Mouse (Mus musculus) adrenal gland, adult (tissue): ENCODE data around the gene Sh3d19.
"Not testable (repeated sequence)": the region's sequence is repeated elsewhere in the genome, so short reads cannot be mapped to it uniquely, and the experiment has no call there.

Source experiments
- DNase-seq, 2 experiments: peaks; one replicate each; pipeline ENCODE4 v3.0.0; 2022 to 2023; ENCODE audit warnings: low spot score in 1 of 2; ENCODE audit not compliant: inconsistent age in 2 of 2

Gene Sh3d19

DNA sequence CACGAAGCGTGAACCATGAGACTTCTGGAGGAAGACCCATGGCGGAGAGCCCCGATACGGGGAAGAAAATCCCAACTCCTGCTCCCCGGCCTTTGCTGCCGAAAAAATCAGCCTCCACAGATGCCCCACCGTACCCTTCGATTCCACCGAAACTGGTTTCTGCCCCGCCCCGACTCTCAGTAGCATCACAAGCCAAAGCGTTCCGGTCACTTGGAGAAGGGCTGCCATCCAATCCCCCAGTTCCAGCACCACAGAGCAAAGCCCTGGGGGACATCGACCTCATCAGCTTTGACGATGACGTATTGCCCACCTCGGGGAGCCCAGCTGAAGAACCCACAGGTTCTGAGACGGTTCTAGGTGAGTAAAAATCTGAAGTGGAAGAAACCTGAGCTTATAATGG, 114.1 kb downstream of the Sh3d19 start:
- no peak for DNase-seq

DNA sequence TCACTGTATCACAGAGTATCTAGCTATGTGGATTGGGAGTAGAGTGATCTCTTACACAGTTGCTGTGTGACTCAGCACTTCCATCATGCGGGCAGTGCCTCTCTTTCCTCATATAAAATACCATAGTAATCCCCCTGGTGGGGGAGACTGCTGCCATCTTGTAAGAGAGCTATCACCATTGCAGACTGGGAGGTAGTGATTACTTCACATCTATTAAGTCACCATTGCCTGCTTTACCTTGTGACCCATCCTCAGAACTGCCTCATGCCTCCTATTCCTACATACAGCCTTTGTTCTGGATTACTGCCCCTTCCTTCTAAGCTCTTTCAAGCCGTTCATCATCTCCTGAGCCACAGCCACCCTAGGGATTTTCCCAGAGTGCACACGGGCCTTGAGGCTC, 117.0 kb downstream of the Sh3d19 start:
- DNase-seq, result no peak

GRCm38 (mm10) chr3:86093213-86093845, 122.4 kb downstream of the Sh3d19 start:
- DNase-seq, result no peak

GRCm38 (mm10) chr3:86093907-86094306, 123.0 kb downstream of the Sh3d19 start:
- no peak for DNase-seq

DNA sequence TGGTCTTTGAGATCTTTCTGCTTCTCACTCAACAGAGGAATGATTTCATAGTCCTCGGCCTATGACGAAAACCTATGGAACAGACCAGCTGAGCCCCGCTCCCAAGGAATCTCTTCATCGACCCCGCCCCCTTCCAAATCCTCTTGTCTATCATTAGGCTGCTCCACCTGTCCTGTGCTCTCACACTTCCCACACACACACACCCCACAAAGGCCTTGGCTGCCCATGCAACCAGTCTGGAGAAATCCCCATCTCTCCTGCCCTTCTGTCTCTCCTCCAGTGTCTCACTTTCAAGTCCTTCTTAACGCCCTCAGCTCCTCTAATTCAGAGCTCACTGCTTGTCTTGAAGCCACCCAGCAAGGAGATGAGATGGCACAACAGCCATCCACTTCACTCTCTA, 131.0 kb downstream of the Sh3d19 start:
- DNase-seq, result no peak

DNA sequence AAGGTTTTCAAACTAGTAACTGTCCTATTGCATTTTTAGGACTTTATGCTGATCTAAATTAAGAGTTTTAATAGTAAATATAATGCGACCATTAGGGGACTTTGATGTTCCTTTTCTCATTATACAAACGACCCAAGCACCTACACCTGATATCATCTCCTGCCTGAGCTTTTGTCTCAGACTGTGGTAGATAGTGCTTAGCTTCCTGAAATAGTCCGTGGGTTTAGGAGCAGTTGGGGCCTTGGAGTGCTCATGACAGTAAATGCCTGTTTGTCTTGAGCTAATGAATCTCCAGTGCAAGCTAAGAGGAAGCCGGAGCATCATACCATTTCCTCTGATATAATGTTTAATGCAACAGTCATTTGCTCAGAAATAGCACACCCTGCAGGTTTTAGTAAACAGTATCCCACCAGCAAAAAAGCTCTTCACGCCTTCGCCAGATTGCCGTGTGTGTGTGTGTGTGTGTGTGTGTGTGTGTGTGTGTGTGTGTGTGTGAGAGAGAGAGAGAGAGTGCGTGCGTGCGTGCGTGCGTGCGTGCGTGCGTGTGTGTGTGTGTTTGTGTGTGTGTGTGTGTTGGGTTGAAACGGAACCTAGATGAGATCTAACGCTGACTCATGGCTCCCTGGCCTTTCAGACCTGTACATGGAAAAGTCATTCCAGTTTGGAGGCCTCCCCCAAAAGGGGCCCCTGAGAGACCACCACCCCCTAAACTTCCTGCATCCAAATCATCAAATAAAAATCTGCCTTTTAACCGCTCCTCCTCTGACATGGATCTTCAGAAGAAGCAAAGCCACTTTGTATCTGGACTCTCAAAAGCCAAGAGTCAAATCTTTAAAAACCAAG, 132.8 kb downstream of the Sh3d19 start:
- DNase-seq, result no peak

GRCm38 (mm10) chr3:86104433-86104832, 133.5 kb downstream of the Sh3d19 start:
- DNase-seq, result not testable (repeated sequence)

DNA sequence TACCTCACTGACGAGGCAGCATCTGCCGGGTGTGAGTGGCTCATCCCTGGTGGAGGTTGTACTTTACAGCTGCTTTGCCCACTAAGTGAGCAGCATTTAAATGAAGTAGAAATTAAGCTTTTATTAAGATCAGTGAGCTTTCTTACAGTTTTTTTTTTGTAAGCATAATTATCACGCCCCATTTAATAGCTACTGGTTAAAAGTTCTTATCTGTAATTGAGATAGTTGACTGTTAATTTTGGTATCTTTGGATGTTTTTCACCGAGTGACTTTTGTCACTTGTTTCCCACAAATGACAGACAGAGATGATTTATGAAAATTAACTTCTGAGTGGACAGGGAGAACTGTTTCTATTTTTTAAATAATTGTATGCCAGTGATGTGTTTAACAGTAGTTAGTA, 134.0 kb downstream of the Sh3d19 start:
- no peak for DNase-seq

DNA sequence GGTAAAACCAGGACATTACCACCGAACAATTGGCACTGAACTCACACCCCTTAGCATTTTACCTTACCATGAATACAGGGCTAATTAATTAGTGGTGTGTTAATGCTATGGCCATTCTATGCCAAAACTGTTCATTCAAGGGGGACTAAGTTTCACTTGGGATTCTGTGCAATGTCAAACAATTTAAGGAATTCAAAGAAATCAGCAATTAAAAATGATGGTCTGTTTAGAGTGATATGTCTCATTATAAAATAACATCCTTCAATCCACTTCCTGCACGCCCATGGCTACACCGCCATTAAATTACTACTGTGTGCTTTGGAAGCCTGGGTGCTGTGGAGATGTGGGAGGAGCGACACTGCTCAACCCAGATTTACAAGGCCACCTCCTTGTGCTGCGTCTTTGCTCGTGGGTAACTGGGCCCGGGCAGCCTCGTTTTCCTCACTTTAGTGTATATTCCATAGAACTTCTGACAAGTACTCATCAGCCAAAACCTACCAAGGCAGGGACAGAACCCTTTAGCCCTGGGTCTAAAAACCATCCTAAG, 135.2 kb downstream of the Sh3d19 start:
- DNase-seq, result no peak

DNA sequence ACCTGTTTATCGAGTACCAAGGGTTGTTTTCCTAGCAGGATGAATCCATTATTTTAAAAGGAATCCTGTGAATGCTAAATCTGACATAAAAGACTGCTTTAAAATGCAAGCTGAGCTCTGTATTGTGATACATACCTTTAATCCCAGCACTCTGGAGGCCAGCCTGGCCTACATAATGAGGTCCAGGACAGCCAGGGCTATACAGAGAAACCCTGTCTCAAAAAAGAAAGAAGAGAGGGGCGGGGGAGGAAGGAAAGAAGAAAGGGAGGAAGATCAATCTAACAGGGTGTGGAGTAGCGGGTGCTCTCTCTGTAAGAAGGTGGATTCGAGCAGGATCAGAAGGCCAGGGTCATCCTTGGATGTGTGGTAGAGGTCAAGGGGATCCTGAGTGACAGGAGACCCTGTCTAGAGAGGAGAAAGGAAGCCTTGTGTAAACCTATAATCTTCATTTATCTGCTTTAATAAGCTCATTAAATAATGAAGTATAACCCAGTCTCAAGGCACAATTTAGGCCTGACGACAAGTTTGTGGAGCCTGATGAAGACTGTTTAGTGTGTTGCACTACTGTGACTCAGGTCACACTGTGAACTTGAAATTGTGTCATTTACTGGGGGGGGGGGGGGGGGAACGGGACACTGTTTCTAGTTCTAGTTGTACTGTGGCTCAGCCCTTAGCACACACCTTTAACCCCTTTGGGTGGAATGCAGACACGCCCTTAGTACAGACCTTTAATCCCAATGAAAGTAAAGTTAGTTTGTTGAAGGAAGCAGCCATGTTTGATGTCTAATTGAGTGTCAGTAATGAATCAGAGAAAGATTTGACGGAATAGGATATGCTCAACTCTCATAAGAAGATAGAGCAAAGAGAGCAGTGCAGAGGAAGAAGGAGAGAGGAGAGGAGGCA, 137.0 kb downstream of the Sh3d19 start:
- no peak for DNase-seq

DNA sequence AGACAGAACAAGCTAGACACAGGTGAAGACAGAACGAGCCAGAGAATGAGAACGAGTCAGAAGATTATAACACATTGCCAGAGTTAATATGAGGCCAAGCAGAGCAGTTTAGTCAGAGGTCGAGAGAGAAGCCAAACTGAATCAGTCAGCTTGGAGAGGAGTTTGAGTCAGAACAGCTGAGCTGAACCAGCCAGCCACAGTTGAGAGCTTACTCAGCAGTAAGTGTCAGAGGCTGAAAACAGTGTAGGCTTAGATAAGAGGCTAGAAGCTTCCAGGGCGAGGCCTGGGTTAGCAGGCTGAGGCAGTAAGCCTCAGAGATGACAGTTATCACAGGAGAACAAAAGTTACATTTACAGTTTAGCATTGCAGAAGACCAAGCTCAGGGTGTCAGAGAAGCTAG, 137.7 kb downstream of the Sh3d19 start:
- DNase-seq, result no peak

GRCm38 (mm10) chr3:86109099-86109498, 138.2 kb downstream of the Sh3d19 start:
- DNase-seq, result no peak

DNA sequence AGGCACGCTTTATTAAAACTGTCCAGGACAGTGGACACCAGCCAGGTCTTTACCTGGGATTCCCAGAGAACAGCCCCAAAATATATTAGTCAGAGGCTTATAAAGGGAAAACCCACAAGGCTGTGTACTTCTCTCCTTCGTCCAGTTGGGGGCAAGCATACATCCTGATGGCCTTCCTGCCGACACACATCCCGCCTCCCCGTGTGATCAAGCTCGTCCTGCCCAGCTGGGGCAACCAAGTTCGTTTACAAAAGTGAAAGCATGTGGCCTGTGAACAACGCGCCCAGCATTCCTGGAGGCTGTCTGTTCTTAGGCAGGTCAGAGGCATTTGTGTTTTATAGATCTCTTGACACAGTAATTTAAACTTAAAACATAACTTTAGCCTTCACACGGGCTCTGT, 139.2 kb downstream of the Sh3d19 start:
- DNase-seq, result peak; percentile 60 to 74

- DNase-seq, result no peak
Observed at GRCm38 (mm10) chr3:86112766-86113165, 141.9 kb downstream of the Sh3d19 start.

DNA sequence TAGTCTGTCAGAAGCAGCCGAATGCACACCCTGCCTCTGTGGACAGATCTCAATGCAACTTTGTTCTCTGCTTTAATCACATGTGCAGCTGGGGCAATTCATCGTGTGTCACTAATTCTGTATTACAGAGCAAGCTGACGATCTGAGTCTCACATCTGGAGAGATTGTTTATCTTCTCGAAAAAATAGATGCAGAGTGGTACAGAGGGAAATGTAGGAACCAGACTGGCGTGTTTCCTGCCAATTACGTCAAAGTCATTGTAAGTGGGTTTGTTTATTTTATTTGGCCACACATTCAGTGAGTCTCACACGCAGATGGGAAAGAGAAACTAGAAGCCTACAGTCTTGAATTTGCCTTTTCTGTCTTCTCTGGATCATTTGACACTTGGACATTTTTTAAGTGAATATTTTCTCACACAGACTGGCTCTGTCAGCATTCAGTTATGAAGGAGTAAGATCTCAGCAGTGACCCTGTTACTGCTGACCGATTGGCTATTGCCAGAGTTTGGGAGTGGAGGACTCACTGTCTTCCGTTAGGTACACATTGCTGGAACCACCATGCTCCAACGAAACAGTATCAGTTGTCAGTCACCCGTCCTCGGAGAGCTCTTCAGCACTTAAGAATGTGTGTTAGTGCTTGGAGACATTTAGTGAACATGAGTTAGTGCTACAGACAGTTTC, 143.9 kb downstream of the Sh3d19 start:
- peak in 1 of 2 experiments; percentile 28 for DNase-seq

GRCm38 (mm10) chr3:86116951-86117350, 146.0 kb downstream of the Sh3d19 start:
- no peak for DNase-seq

- no peak for DNase-seq
Observed at GRCm38 (mm10) chr3:86119237-86119932, 148.5 kb downstream of the Sh3d19 start.

DNA sequence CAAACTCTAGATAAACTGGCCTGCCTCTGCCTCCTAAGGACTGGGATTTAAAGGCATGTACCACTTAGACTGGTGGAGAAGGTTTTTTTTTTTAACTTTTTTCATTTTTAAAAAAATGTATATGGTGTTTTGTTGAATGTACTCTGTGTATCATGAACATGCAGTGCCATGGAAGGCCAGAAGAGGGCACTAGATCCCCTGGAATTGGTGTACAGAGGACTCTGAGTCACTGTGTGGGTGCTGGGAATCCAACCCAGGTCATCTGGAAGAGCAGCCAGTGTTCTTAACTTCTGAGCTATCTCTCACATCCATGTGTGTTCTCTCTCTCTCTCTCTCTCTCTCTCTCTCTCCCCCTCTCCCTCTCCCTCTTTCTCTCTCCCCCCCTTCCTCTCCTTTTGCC, 151.2 kb downstream of the Sh3d19 start:
- no peak for DNase-seq

- no peak for DNase-seq
Observed at GRCm38 (mm10) chr3:86123251-86123746, 152.4 kb downstream of the Sh3d19 start.

DNA sequence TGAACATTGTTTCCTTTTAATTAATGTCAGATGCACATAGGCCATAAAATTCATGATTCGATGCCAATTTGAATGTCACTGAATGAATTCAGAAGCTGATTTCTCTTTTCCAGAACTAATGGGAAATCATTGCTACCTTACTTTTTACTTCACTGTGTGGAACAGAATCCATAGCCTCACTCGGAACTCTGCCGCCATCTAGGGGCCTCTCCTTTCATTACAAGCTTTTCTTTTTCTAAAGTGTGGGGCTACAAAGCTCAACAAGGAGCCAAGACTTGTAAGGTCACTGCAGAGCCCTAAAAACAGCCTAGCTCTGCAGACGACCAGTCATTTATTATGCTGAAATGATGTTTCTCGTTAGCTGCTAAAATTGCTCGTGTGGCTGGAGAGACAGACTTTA, 158.8 kb downstream of the Sh3d19 start:
- peak; percentile 46 to 88 for DNase-seq
